Mouse (Mus musculus) olfactory bulb, adult 2 months (tissue): Measurements from ENCODE around the gene Trib2. TPM values are rescaled to one million over a fixed set of nuclear protein-coding genes. Genes with fewer than 3 reads are reported as not detected.

Experiments
- H3K27ac ChIP-seq: fragments of 200-500 bp; 2 replicates; pipeline ENCODE4 v1.5.1; 2012; ENCODE audit warnings: low read depth, low read length; ENCODE audit not compliant: insufficient read depth
- H3K4me1 ChIP-seq: fragments of 200-500 bp; 2 replicates; pipeline ENCODE4 v1.6.1; 2012; ENCODE audit warnings: low read length; ENCODE audit not compliant: control insufficient read depth, insufficient read depth
- H3K4me3 ChIP-seq: fragments of 200-500 bp; 2 replicates; pipeline ENCODE4 v1.5.1; 2012; ENCODE audit warnings: mild to moderate bottlenecking, low read depth, low read length, moderate library complexity; ENCODE audit not compliant: insufficient read depth
- CTCF ChIP-seq: fragments of 200-500 bp; IDR thresholded peaks from 2 replicates; pipeline ENCODE4 v1.5.1; 2012; ENCODE audit warnings: low read depth, mild to moderate bottlenecking, low read length, moderate library complexity; ENCODE audit not compliant: insufficient read depth
- POLR2A ChIP-seq: fragments of 200-500 bp; IDR thresholded peaks from 2 replicates; pipeline ENCODE4 v1.6.1; 2012; ENCODE audit warnings: mild to moderate bottlenecking, low read depth, low read length, moderate library complexity; ENCODE audit not compliant: insufficient read depth
- WGBS: fragments of 180-500 bp; shearing (Covaris S2); methylation state at CpG from one replicate; pipeline ENCODE4 v1.1.7; 2018; 5-methylcytosine and 5-hydroxymethylcytosine counted together
- polyA plus RNA-seq: library from polyadenylated mRNA; stranded (reverse); fragments of >200 nt; gene quantifications from 2 replicates; pipeline ENCODE4 v1.2.4, GENCODE M21; 2012; ENCODE audit warnings: low replicate concordance; ENCODE audit not compliant: missing spikeins, insufficient read depth, insufficient read length

The Trib2 gene
- polyA plus RNA-seq, 1 experiment = not detected

GRCm38 (mm10) chr12:15810926-15811325, 5.8 kb downstream of the Trib2 start:
- Histone ChIP-seq H3K4me3 (no peak overlapping the region), H3K27ac (no peak overlapping the region), H3K4me1 (peaks cover 14% of the 10 kb centered on the region)
- TF ChIP-seq POLR2A (no peak), CTCF (no peak)
- WGBS = 56% methylated on average over 7 of the region's 7 CpGs

- no peak for TF ChIP-seq POLR2A
- TF ChIP-seq CTCF = no peak
- WGBS = 65% methylated on average over 7 of the region's 7 CpGs
- H3K4me1 ChIP-seq = peaks cover 14% of the 10 kb centered on the region
- no peak overlapping the region for H3K4me3 ChIP-seq
- H3K27ac ChIP-seq = no peak overlapping the region
Measured at GRCm38 (mm10) chr12:15809657-15810056, 7.1 kb downstream of the Trib2 start.

DNA sequence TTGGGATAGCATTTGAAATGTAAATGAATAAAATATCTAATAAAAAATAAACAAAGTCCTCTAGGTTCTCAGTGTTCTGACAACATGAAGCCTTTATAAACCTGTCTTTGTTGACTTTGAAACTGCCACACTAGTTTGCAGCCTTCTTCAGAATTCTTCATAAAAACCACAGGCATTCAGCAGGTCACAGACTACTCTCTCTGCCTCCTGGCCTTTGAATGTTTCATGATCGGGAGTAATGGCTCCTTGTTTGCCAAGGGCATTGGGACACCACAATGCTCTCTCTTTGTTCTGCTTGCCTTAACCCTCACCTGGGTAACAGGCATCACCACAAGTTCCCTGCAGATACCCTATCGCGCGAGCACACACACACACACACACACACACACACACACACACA, 7.5 kb downstream of the Trib2 start:
- H3K4me3 ChIP-seq = no peak overlapping the region
- TF ChIP-seq CTCF = no peak
- no peak for TF ChIP-seq POLR2A
- WGBS = 90% methylated on average over 4 of the region's 4 CpGs
- peaks cover 12% of the 10 kb centered on the region for H3K4me1 ChIP-seq
- no peak overlapping the region for H3K27ac ChIP-seq

- H3K27ac ChIP-seq = no peak overlapping the region
- peaks cover 15% of the 10 kb centered on the region for H3K4me1 ChIP-seq
- no peak for TF ChIP-seq POLR2A
- no peak for TF ChIP-seq CTCF
- 93% methylated on average over 5 of the region's 5 CpGs for WGBS
- H3K4me3 ChIP-seq = no peak overlapping the region
Measured at GRCm38 (mm10) chr12:15808186-15808800, 8.4 kb downstream of the Trib2 start.

DNA sequence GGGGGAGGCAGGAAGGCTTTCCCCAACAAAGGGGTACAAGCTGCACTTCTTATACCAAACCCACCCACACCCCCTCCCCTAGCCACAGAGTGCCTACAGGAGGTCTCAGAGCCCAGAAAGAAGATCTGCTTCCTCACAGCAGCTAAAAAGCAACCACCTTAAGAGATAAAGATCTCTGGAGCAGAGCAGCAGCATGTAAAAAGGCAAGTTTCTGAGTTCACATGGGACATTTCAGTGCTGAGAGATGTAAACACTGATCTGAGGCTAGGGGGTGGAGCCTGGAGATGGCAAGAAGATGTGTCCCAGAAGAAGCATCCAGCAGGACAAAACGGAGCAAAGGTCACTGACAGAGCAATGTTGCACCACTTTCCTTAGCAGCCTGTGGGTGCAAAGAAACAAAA, 11.8 kb downstream of the Trib2 start:
- no peak overlapping the region for H3K27ac ChIP-seq
- 79% methylated on average over 1 of the region's 1 CpGs for WGBS
- peaks cover 19% of the 10 kb centered on the region for H3K4me1 ChIP-seq
- TF ChIP-seq POLR2A = no peak
- no peak for TF ChIP-seq CTCF
- no peak overlapping the region for H3K4me3 ChIP-seq

DNA sequence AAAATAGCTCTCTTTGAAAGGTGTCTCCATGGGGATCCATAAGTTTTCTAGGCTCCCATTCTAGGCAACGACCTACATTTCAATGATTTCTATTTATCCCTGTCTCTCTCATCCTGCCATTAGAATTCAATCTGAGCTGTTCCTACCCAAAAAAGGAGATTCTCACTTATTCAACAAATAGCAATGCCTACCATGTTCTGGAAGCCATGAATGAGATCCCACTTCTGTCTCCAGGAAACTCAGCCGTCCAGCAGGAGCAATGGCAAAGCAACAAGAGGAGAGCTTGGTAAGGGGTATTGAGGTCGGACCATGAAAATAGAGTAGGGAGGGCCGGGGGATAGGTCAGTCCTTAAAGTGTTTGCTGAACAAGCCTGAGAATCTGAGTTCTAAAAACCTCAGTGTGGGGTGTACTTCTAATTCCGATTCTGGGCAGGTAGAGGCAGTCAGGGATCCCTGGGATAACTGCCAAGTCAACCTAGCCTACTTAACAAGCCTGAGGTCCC, 12.7 kb downstream of the Trib2 start:
- no peak overlapping the region for H3K4me3 ChIP-seq
- 75% methylated on average over 5 of the region's 5 CpGs for WGBS
- no peak overlapping the region for H3K27ac ChIP-seq
- TF ChIP-seq POLR2A (no peak), CTCF (no peak)
- peaks cover 12% of the 10 kb centered on the region for H3K4me1 ChIP-seq

DNA sequence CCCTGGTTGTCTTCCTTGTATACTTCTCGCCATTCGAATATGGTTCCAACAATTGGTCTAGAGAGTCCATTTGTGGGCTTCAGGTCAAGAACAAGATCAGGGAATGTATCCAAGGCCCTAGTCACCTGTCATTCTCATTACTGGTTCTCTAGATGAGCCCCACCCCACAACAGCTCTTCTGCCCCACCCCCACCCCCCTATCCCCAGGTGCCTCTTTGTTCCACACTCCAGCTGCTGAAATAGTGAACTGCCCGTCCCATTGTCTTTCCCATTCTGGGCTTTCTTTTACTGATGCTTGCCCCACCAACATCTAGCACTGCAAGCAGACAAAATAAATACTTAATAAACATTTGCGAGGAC, 15.2 kb downstream of the Trib2 start:
- TF ChIP-seq CTCF = no peak
- no peak for TF ChIP-seq POLR2A
- Histone ChIP-seq H3K4me1 (peaks cover 15% of the 10 kb centered on the region), H3K27ac (no peak overlapping the region), H3K4me3 (no peak overlapping the region)
- 94% methylated on average over 4 of the region's 4 CpGs for WGBS

DNA sequence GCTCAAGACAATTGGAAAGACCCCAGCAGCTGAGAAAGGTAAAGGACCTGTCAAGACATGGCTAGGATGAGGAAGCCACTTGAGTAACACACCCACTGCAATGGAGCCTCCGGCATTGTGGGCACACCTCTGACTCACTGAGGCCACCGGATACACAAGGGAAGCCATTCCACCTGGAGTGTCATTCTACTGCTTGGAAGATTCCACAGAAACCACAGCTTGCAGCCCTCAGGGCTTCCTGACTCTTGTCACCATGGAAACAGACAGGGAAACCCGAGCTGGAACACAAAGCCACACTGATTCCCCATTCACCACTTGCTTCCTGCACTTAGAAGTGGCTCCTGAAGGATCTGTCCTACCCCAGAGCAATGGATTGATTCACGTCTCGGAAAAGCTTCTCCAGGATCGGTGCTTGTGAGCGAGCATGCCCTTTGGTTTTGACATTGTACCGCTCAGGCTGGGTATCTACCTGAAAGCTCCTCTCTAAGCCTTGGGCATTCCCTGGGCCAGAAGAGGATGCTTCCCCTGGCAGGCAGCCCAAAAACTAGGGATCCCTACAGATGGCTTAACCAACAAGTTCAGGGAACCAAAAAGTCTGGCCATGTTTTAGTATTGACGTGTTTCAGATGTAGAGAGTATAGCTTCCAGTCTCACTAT, 15.7 kb downstream of the Trib2 start:
- TF ChIP-seq POLR2A (no peak), CTCF (no peak)
- no peak overlapping the region for H3K4me3 ChIP-seq
- no peak overlapping the region for H3K27ac ChIP-seq
- peaks cover 15% of the 10 kb centered on the region for H3K4me1 ChIP-seq
- WGBS = 49% methylated on average over 9 of the region's 9 CpGs

DNA sequence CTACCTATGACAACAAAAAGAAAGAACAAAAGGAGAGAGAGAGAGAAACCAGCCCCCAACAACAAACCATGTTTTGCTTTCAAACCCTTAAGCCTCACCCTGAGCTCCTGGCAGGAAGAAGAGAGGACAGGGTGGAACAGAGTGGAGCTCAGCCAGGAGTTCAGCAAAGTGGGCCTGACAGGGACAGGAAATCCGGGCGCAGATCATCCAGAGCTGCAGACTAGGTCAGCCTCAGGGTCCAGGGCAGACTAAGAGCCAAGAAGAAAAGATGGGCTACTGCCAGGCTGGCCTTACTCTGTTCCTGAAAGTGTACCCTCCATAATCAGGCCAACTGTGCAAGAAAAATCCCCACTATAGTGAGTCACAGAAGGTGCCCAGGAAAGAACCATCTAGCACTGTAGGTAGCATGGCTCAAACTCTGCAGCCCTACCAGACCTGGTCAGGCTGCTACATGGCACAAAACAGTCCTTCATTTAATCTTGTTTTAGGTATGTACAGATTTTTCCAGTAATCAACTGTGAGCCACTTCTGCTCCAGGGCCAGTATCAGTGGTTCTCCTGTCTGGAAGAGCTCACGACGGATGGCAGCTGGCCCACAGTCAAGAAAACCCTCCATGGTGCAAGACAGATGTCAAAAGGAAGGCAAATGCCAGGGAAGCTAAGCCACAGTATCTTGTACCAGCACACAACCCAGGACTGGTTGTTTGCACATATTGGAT, 16.4 kb downstream of the Trib2 start:
- Histone ChIP-seq H3K4me3 (no peak overlapping the region), H3K4me1 (peaks cover 15% of the 10 kb centered on the region), H3K27ac (no peak overlapping the region)
- no peak for TF ChIP-seq CTCF
- no peak for TF ChIP-seq POLR2A
- WGBS = 75% methylated on average over 4 of the region's 4 CpGs
